Comparison of ENCODE assay signal across 20 mouse cellular contexts in the genomic region with DNA sequence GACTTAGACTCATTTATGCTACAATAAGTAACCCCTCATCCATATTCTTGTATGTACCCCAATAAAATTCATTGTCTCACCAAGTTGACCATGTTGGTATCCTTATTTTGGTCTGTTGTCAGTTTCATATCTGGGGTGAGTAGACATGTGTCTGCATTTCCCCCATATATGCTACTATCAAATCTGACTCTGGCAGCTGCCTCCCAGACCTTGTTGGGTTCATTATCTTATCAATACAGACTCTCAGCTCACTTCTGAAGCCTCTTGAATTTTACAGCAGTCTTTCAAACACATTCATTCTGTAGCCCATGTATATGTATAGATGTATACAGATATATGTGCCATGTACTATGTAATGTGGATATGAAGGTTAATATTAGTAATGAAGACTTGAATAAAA.
DNase-seq lines count a peak whose midpoint lies in the region; ATAC-seq and TF ChIP-seq lines count a peak whose summit lies in the region.
"Had no signal": no experiment of that assay in that cellular context is flagged by ENCODE, and none has a peak within 500 bp of the region (broad histone marks: within the 10 kb centered on the region; RNA-seq: fewer than 3 reads in every experiment).

No protein-coding gene starts in this region.

- intact Hi-C loops in gastrocnemius, postnatal 36 days (cut with DNase I), result no loop called here

- H3K9ac ChIP-seq in heart, embryonic 11.5 days (ENCODE audit: low read depth, low read length), result no peak overlapping the region
- H3K9ac ChIP-seq in stomach, embryonic 14.5 days (replicated peaks; ENCODE audit: low read depth, low read length), result no peak overlapping the region
- no peak overlapping the region for H3K9ac ChIP-seq in stomach, postnatal 0 days (ENCODE audit: low read length)
- H3K9ac ChIP-seq in liver, embryonic 13.5 days, result no peak overlapping the region
- H3K9ac ChIP-seq: hindbrain, embryonic 15.5 days; neural tube, embryonic 15.5 days had no signal

- H3K4me3 ChIP-seq in heart, embryonic 11.5 days (ENCODE audit: low read depth, low read length), result no peak overlapping the region
- H3K4me3 ChIP-seq in stomach, embryonic 14.5 days (ENCODE audit: low read depth, low read length), result no peak overlapping the region
- H3K4me3 ChIP-seq in stomach, postnatal 0 days (ENCODE audit: low read depth, low read length), result no peak overlapping the region
- H3K4me3 ChIP-seq in liver, embryonic 13.5 days (replicated peaks), result no peak overlapping the region
- H3K4me3 ChIP-seq: hindbrain, embryonic 15.5 days; neural tube, embryonic 15.5 days had no signal

- ATAC-seq in heart, embryonic 11.5 days (replicated peaks; ENCODE audit: insufficient number of reproducible peaks, low FRiP score, low TSS enrichment), result peak; percentile 90
- peak; percentile 84; the same call in 1 of the 2 replicates for ATAC-seq in stomach, embryonic 14.5 days (ENCODE audit: insufficient number of reproducible peaks, insufficient read depth, low FRiP score, low read depth)
- ATAC-seq in stomach, postnatal 0 days (ENCODE audit: low FRiP score, low TSS enrichment), result no peak
- peak; percentile 96 for ATAC-seq in liver, embryonic 13.5 days (ENCODE audit: low read depth)
- ATAC-seq: forebrain, embryonic 16.5 days had no signal

- DNase-seq in heart, adult 8-10 months (ENCODE audit: low spot score), result no peak
- no peak for DNase-seq in stomach, postnatal 0 days (ENCODE audit: low spot score)
- peak; percentile 76 for DNase-seq in liver, embryonic 13.5 days
- DNase-seq in yolk sac, embryonic 10.5 days (ENCODE audit: low spot score), result peak; percentile 15
- no peak for DNase-seq in frontal cortex, postnatal 14 days (ENCODE audit: low spot score in 2 of 2)
- DNase-seq in gastrocnemius, postnatal 36 days, result no peak
- DNase-seq: adrenal gland, adult 8-10 months; cerebellum, adult 9-10 months; heart, adult 18-20 months; heart, postnatal 10 days; kidney, adult 18-20 months; kidney, postnatal 25 days; layer of hippocampus, adult 9-11 months had no signal

- no peak overlapping the region for H3K27ac ChIP-seq in heart, embryonic 11.5 days (ENCODE audit: low read depth, low read length)
- H3K27ac ChIP-seq in stomach, embryonic 14.5 days (ENCODE audit: low read length), result no peak overlapping the region
- no peak overlapping the region for H3K27ac ChIP-seq in stomach, postnatal 0 days (replicated peaks)
- H3K27ac ChIP-seq in liver, embryonic 13.5 days, result peak overlapping the region; percentile 93
- H3K27ac ChIP-seq: hindbrain, embryonic 15.5 days; neural tube, embryonic 15.5 days had no signal

- H3K9me3 ChIP-seq in heart, embryonic 11.5 days (replicated peaks; ENCODE audit: control insufficient read depth, low read length), result no peaks in the 10 kb centered on the region
- H3K9me3 ChIP-seq in stomach, embryonic 14.5 days (ENCODE audit: control insufficient read depth, low read depth, low read length), result no peaks in the 10 kb centered on the region
- no peaks in the 10 kb centered on the region for H3K9me3 ChIP-seq in stomach, postnatal 0 days (ENCODE audit: control insufficient read depth, low read length)
- H3K9me3 ChIP-seq in liver, embryonic 13.5 days (replicated peaks), result no peaks in the 10 kb centered on the region
- H3K9me3 ChIP-seq: hindbrain, embryonic 15.5 days; neural tube, embryonic 15.5 days had no signal

- TF ChIP-seq EP300 in stomach, postnatal 0 days (optimal IDR thresholded peaks at IDR 0.05), result no peak

- H3K4me1 ChIP-seq in heart, embryonic 11.5 days (ENCODE audit: control insufficient read depth, insufficient read depth, low read length), result no peaks in the 10 kb centered on the region
- no peaks in the 10 kb centered on the region for H3K4me1 ChIP-seq in stomach, embryonic 14.5 days (ENCODE audit: control insufficient read depth, insufficient read depth, low read length)
- no peaks in the 10 kb centered on the region for H3K4me1 ChIP-seq in stomach, postnatal 0 days (replicated peaks; ENCODE audit: control insufficient read depth, insufficient read depth)
- H3K4me1 ChIP-seq in liver, embryonic 13.5 days (replicated peaks), result peaks cover 72% of the 10 kb centered on the region
- H3K4me1 ChIP-seq: hindbrain, embryonic 15.5 days; neural tube, embryonic 15.5 days had no signal

- no peaks in the 10 kb centered on the region for H3K36me3 ChIP-seq in heart, embryonic 11.5 days (ENCODE audit: control insufficient read depth, insufficient read depth, low read length)
- no peaks in the 10 kb centered on the region for H3K36me3 ChIP-seq in stomach, embryonic 14.5 days (ENCODE audit: control insufficient read depth, insufficient read depth, low read length)
- H3K36me3 ChIP-seq in stomach, postnatal 0 days (ENCODE audit: control insufficient read depth, insufficient read depth, low read length), result no peaks in the 10 kb centered on the region
- H3K36me3 ChIP-seq in liver, embryonic 13.5 days, result no peaks in the 10 kb centered on the region
- H3K36me3 ChIP-seq: hindbrain, embryonic 15.5 days; neural tube, embryonic 15.5 days had no signal

- no peak overlapping the region for H3K4me2 ChIP-seq in heart, embryonic 11.5 days
- no peak overlapping the region for H3K4me2 ChIP-seq in stomach, embryonic 14.5 days (replicated peaks; ENCODE audit: low read depth, low read length)
- H3K4me2 ChIP-seq in stomach, postnatal 0 days (replicated peaks; ENCODE audit: low read depth), result no peak overlapping the region
- no peak overlapping the region for H3K4me2 ChIP-seq in liver, embryonic 13.5 days
- H3K4me2 ChIP-seq: hindbrain, embryonic 15.5 days; midbrain, embryonic 11.5 days; neural tube, embryonic 15.5 days had no signal

- no peak for TF ChIP-seq CTCF in stomach, postnatal 0 days (IDR thresholded peaks at IDR 0.05; ENCODE audit: low read depth)

- no peaks in the 10 kb centered on the region for H3K27me3 ChIP-seq in heart, embryonic 11.5 days (ENCODE audit: control insufficient read depth, insufficient read depth, low read length)
- no peaks in the 10 kb centered on the region for H3K27me3 ChIP-seq in stomach, embryonic 14.5 days (ENCODE audit: control insufficient read depth, insufficient read depth, low read length)
- H3K27me3 ChIP-seq in stomach, postnatal 0 days (ENCODE audit: control insufficient read depth, insufficient read depth, low read length), result no peaks in the 10 kb centered on the region
- H3K27me3 ChIP-seq in liver, embryonic 13.5 days, result no peaks in the 10 kb centered on the region
- H3K27me3 ChIP-seq: CH12.LX; hindbrain, embryonic 15.5 days; neural tube, embryonic 15.5 days had no signal

Comparison
In these comparisons a context has a peak if more than half of its experiments do, and no peak if none do; other contexts are left out.
1. DNase-seq: peak in liver, embryonic 13.5 days (single experiment) and yolk sac, embryonic 10.5 days (single experiment); none in heart, adult 8-10 months (single experiment), stomach, postnatal 0 days (single experiment), frontal cortex, postnatal 14 days (0 of 2) and gastrocnemius, postnatal 36 days (0 of 2).